ENCODE assay signal across 15 mouse cellular contexts in genomic region chr6:16806302-16806701, GRCm38 (mm10).
"Had no signal": no experiment of that assay in that cellular context is flagged by ENCODE, and none has a peak within 500 bp of the region (broad histone marks: within the 10 kb centered on the region; RNA-seq: fewer than 3 reads in every experiment).

No protein-coding gene starts in this region.

- H3K4me3 ChIP-seq: neural tube, embryonic 13.5 days; neural tube, embryonic 15.5 days; stomach, embryonic 15.5 days had no signal

- H3K4me1 ChIP-seq: neural tube, embryonic 13.5 days; neural tube, embryonic 15.5 days; stomach, embryonic 15.5 days had no signal

- H3K36me3 ChIP-seq: neural tube, embryonic 13.5 days; neural tube, embryonic 15.5 days; stomach, embryonic 15.5 days had no signal

- H3K27ac ChIP-seq: neural tube, embryonic 13.5 days; neural tube, embryonic 15.5 days; stomach, embryonic 15.5 days; stomach, postnatal 0 days had no signal

- DNase-seq: retina, postnatal 1 day; right cerebral cortex, adult 18-20 months; right cerebral cortex, postnatal 14 days; right cerebral cortex, postnatal 25 days; right cerebral cortex, postnatal 4 days; spleen, adult 18-20 months; thymus, adult 18-20 months; thymus, postnatal 14 days; thymus, postnatal 25 days; thymus, postnatal 36 days; thymus, postnatal 4 days had no signal

- H3K27me3 ChIP-seq: neural tube, embryonic 13.5 days; neural tube, embryonic 15.5 days; stomach, embryonic 15.5 days had no signal
